Mouse (Mus musculus): ENCODE measurements around the gene Id1.

DNA sequence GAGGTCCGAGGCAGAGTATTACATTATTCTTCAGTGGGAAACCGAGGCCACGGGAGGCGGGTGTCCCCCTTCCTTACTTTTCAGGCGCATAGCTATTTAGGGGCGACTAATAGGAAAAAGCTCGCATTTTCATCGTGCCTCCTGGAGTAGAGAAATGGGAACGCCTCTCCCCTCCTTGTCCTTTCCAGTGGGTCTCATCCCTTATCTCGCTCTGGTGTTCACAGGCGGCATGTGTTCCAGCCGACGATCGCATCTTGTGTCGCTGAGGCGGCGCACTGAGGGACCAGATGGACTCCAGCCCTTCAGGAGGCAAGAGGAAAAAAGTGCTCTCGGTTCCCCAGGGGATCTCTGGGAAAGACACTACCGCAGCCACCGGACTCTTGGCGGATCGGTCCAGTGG is 697 bp downstream of the Id1 start:
- no peak for TF ChIP-seq CTCF (IDR thresholded peaks at IDR 0.05; ENCODE audit: borderline replicate concordance, insufficient read depth, low read length)
- no peak for TF ChIP-seq POLR2A (IDR thresholded peaks at IDR 0.05; ENCODE audit: low read depth, low read length)

All from embryonic fibroblast, embryonic 13.5 days (primary cell).